ENCODE assay signal across 20 mouse cellular contexts in genomic region chr5:101657698-101658097, GRCm38 (mm10). TPM values are rescaled to one million over a fixed set of nuclear protein-coding genes. Genes with fewer than 3 reads are reported as not detected.
A peak's percentile ranks its signal among the peaks of the same experiment; 100 is the strongest.
DNase-seq lines count a peak whose midpoint lies in the region; ATAC-seq and TF ChIP-seq lines count a peak whose summit lies in the region.
"Had no signal": no experiment of that assay in that cellular context is flagged by ENCODE, and none has a peak within 500 bp of the region (broad histone marks: within the 10 kb centered on the region; RNA-seq: fewer than 3 reads in every experiment).

No protein-coding gene starts in this region.

- no peak overlapping the region for H3K4me2 ChIP-seq in intestine, embryonic 14.5 days (ENCODE audit: low read length)
- no peak overlapping the region for H3K4me2 ChIP-seq in intestine, embryonic 15.5 days (replicated peaks)
- peak overlapping the region; percentile 31 for H3K4me2 ChIP-seq in hindbrain, embryonic 13.5 days
- H3K4me2 ChIP-seq in neural tube, embryonic 14.5 days (ENCODE audit: low read depth, low read length): peak overlapping the region; percentile 2; the same call in 1 of the 2 replicates
- H3K4me2 ChIP-seq: forebrain, embryonic 13.5 days; kidney, embryonic 15.5 days; liver, embryonic 11.5 days had no signal

- no peaks in the 10 kb centered on the region for H3K4me1 ChIP-seq in intestine, embryonic 14.5 days (replicated peaks; ENCODE audit: control insufficient read depth, insufficient read depth, low read length)
- peaks cover 3% of the 10 kb centered on the region; the same call in 1 of the 2 replicates for H3K4me1 ChIP-seq in intestine, embryonic 15.5 days (replicated peaks)
- no peaks in the 10 kb centered on the region for H3K4me1 ChIP-seq in ES-Bruce4 (ENCODE audit: control insufficient read depth, insufficient read depth, low read length)
- peaks cover 6% of the 10 kb centered on the region; the same call in 1 of the 2 replicates for H3K4me1 ChIP-seq in hindbrain, embryonic 13.5 days (replicated peaks)
- no peaks in the 10 kb centered on the region for H3K4me1 ChIP-seq in neural tube, embryonic 14.5 days (ENCODE audit: control insufficient read depth, insufficient read depth, low read length)

- DNase-seq in intestine, embryonic 14.5 days (ENCODE audit: low spot score): peak; percentile 61
- no peak for DNase-seq in urinary bladder, postnatal 14 days (ENCODE audit: low spot score)
- no peak for DNase-seq in left cerebral cortex, adult 2 months (ENCODE audit: extremely low spot score in 1 of 2, low spot score in 2 of 2)
- DNase-seq: cerebellum, adult 9-10 months; gastrocnemius, postnatal 25 days; layer of hippocampus, postnatal 36 days; lung, adult 2 months; lung, postnatal 36 days; right cerebral cortex, postnatal 14 days; thymus, postnatal 36 days had no signal

- no peak for ATAC-seq in intestine, embryonic 14.5 days (replicated peaks; ENCODE audit: low FRiP score, low TSS enrichment, low read depth)
- ATAC-seq in intestine, embryonic 15.5 days: no peak
- ATAC-seq in hindbrain, embryonic 13.5 days (ENCODE audit: low FRiP score): no peak
- ATAC-seq in neural tube, embryonic 14.5 days (ENCODE audit: low read depth): no peak
- ATAC-seq: forebrain, embryonic 13.5 days; inflammation-experienced regulatory T-cells, adult 6 months had no signal

- no peak overlapping the region for H3K9ac ChIP-seq in intestine, embryonic 14.5 days (ENCODE audit: low read length)
- H3K9ac ChIP-seq in intestine, embryonic 15.5 days: no peak overlapping the region
- H3K9ac ChIP-seq in ES-Bruce4 (ENCODE audit: low read depth, poor library complexity, severe bottlenecking): no peak overlapping the region
- H3K9ac ChIP-seq in hindbrain, embryonic 13.5 days: peak overlapping the region; percentile 8; the same call in 1 of the 2 replicates
- no peak overlapping the region for H3K9ac ChIP-seq in neural tube, embryonic 14.5 days (replicated peaks; ENCODE audit: low read depth, low read length)
- H3K9ac ChIP-seq: forebrain, embryonic 13.5 days; kidney, embryonic 15.5 days had no signal

- TF ChIP-seq POLR2A in ES-Bruce4 (IDR thresholded peaks at IDR 0.05; ENCODE audit: insufficient read depth, low read length): no peak

- no peak for TF ChIP-seq CTCF in ES-Bruce4 (IDR thresholded peaks at IDR 0.05; ENCODE audit: low read depth, low read length)
- no peak for TF ChIP-seq CTCF in left cerebral cortex, adult 2 months (IDR thresholded peaks at IDR 0.05)

- TF ChIP-seq EP300 in ES-Bruce4 (IDR thresholded peaks at IDR 0.05; ENCODE audit: insufficient read depth, low read depth, low read length): no peak

- H3K27me3 ChIP-seq in intestine, embryonic 14.5 days (replicated peaks; ENCODE audit: control insufficient read depth, insufficient read depth, low read length): peaks cover 97% of the 10 kb centered on the region
- peaks cover 79% of the 10 kb centered on the region for H3K27me3 ChIP-seq in intestine, embryonic 15.5 days (replicated peaks)
- H3K27me3 ChIP-seq in ES-Bruce4 (ENCODE audit: control insufficient read depth, insufficient read depth, low read length, poor library complexity, severe bottlenecking): peaks cover 43% of the 10 kb centered on the region
- H3K27me3 ChIP-seq in hindbrain, embryonic 13.5 days: peaks cover 96% of the 10 kb centered on the region
- H3K27me3 ChIP-seq in neural tube, embryonic 14.5 days (ENCODE audit: control insufficient read depth, insufficient read depth, low read length): peaks cover 56% of the 10 kb centered on the region

- no peak overlapping the region for H3K27ac ChIP-seq in intestine, embryonic 14.5 days (ENCODE audit: low read depth)
- H3K27ac ChIP-seq in intestine, embryonic 15.5 days: no peak overlapping the region
- H3K27ac ChIP-seq in ES-Bruce4 (ENCODE audit: insufficient read depth, low read length): no peak overlapping the region
- H3K27ac ChIP-seq in hindbrain, embryonic 13.5 days: peak overlapping the region; percentile 26; the same call in 1 of the 2 replicates
- no peak overlapping the region for H3K27ac ChIP-seq in neural tube, embryonic 14.5 days (ENCODE audit: low read depth, low read length)
- H3K27ac ChIP-seq in left cerebral cortex, adult 2 months: no peak overlapping the region
- H3K27ac ChIP-seq: forebrain, embryonic 13.5 days; kidney, embryonic 15.5 days had no signal

- H3K9me3 ChIP-seq in intestine, embryonic 14.5 days (ENCODE audit: control insufficient read depth, low read length): no peaks in the 10 kb centered on the region
- H3K9me3 ChIP-seq in intestine, embryonic 15.5 days: no peaks in the 10 kb centered on the region
- no peaks in the 10 kb centered on the region; the same call in 1 of the 2 replicates for H3K9me3 ChIP-seq in ES-Bruce4 (replicated peaks; ENCODE audit: control insufficient read depth, insufficient read depth, low read length, poor library complexity, severe bottlenecking)
- H3K9me3 ChIP-seq in hindbrain, embryonic 13.5 days: no peaks in the 10 kb centered on the region
- no peaks in the 10 kb centered on the region for H3K9me3 ChIP-seq in neural tube, embryonic 14.5 days (ENCODE audit: control insufficient read depth, low read length)
- H3K9me3 ChIP-seq: forebrain, embryonic 13.5 days; kidney, embryonic 15.5 days had no signal

- no peak overlapping the region for H3K4me3 ChIP-seq in intestine, embryonic 14.5 days (ENCODE audit: low read depth, low read length)
- H3K4me3 ChIP-seq in intestine, embryonic 15.5 days (replicated peaks): no peak overlapping the region
- H3K4me3 ChIP-seq in ES-Bruce4 (ENCODE audit: low read depth, low read length): peak overlapping the region; percentile 45
- H3K4me3 ChIP-seq in hindbrain, embryonic 13.5 days: peak overlapping the region; percentile 13
- H3K4me3 ChIP-seq in neural tube, embryonic 14.5 days (ENCODE audit: low read depth, low read length): no peak overlapping the region
- no peak overlapping the region for H3K4me3 ChIP-seq in left cerebral cortex, adult 2 months
- H3K4me3 ChIP-seq: forebrain, embryonic 13.5 days; kidney, embryonic 15.5 days had no signal

- intact Hi-C loops in left cerebral cortex, adult 2 months (cut with DNase I): loop anchor here (5.0 kb wide), 1 partner anchor 120 kb away; no protein-coding TSS in a partner anchor

- H3K36me3 ChIP-seq in intestine, embryonic 14.5 days (ENCODE audit: control insufficient read depth, insufficient read depth, low read length): no peaks in the 10 kb centered on the region
- no peaks in the 10 kb centered on the region for H3K36me3 ChIP-seq in intestine, embryonic 15.5 days
- no peaks in the 10 kb centered on the region for H3K36me3 ChIP-seq in ES-Bruce4 (ENCODE audit: control insufficient read depth, insufficient read depth, low read length, poor library complexity, severe bottlenecking)
- no peaks in the 10 kb centered on the region for H3K36me3 ChIP-seq in hindbrain, embryonic 13.5 days
- no peaks in the 10 kb centered on the region for H3K36me3 ChIP-seq in neural tube, embryonic 14.5 days (ENCODE audit: control insufficient read depth, insufficient read depth, low read length)
- H3K36me3 ChIP-seq: kidney, embryonic 15.5 days had no signal

- WGBS in intestine, embryonic 14.5 days: 0% methylated on average over 10 of the region's 10 CpGs
- 3% methylated on average over 10 of the region's 10 CpGs for WGBS in intestine, embryonic 15.5 days
- WGBS in hindbrain, embryonic 13.5 days: 4% methylated on average over 10 of the region's 10 CpGs
- WGBS in neural tube, embryonic 14.5 days: 2% methylated on average over 10 of the region's 10 CpGs

RNA-seq across cellular contexts. Expression of gene Nkx6-1, which starts 7.1 kb away (rescaled TPM):
- polyA plus RNA-seq in intestine, embryonic 14.5 days (2014; fragmentation: Nextera tagmentation; extraction: Ambion mirVana): 1.4 TPM in 1 of 2 replicates, not detected in the other
- polyA plus RNA-seq in intestine, embryonic 15.5 days (2015; fragmentation: Nextera tagmentation; extraction: Ambion mirVana): 1.5 and 1.9 TPM in 2 replicates
- polyA plus RNA-seq in ES-Bruce4 (2011; ENCODE audit: insufficient read depth, insufficient read length, low read depth, missing spikeins): not detected in 2 replicates
- 8.1 and 12.2 TPM in 2 replicates for polyA plus RNA-seq in hindbrain, embryonic 13.5 days (2015; fragmentation: Nextera tagmentation; extraction: Ambion mirVana)
- 4.7 and 5.4 TPM in 2 replicates for polyA plus RNA-seq in neural tube, embryonic 14.5 days (2014; fragmentation: Nextera tagmentation; extraction: Ambion mirVana)
- total RNA-seq in left cerebral cortex, adult 2 months (2021): under 1 TPM; 0.12 to 0.20 TPM
- total RNA-seq: gastrocnemius, postnatal 25 days had no signal
- polyA plus RNA-seq: heart, postnatal 0 days; inflammation-experienced regulatory T-cells, adult 6 months; large intestine, adult 2 months had no signal

Comparison
In these comparisons a context has a peak if more than half of its experiments do, and no peak if none do; other contexts are left out.
1. H3K4me2 ChIP-seq: peak in hindbrain, embryonic 13.5 days (single experiment) and neural tube, embryonic 14.5 days (single experiment); none in intestine, embryonic 14.5 days (single experiment) and intestine, embryonic 15.5 days (single experiment).
2. H3K4me3 ChIP-seq: peak in ES-Bruce4 (single experiment) and hindbrain, embryonic 13.5 days (single experiment); none in intestine, embryonic 14.5 days (single experiment), intestine, embryonic 15.5 days (single experiment), neural tube, embryonic 14.5 days (single experiment) and left cerebral cortex, adult 2 months (single experiment).